Mouse (Mus musculus) adipocyte (in vitro differentiated cells): ENCODE data around the gene Adam15.
A peak's percentile ranks its signal among the peaks of the same experiment; 100 is the strongest.

Experiments
- DNase-seq: peaks from one replicate; pipeline ENCODE4 v3.0.0-alpha.2; 2016; ENCODE audit warnings: low spot score

Adam15 gene

GRCm38 (mm10) chr3:89383651-89384255 lies 34.0 kb upstream of the Adam15 start:
- DNase-seq, result no peak

- DNase-seq, result no peak
Measured at GRCm38 (mm10) chr3:89382950-89383349, 33.2 kb upstream of the Adam15 start.

- DNase-seq, result no peak
Measured at GRCm38 (mm10) chr3:89382033-89382882, 32.5 kb upstream of the Adam15 start.

- no peak for DNase-seq
Measured at GRCm38 (mm10) chr3:89381233-89381632, 31.4 kb upstream of the Adam15 start.

- no peak for DNase-seq
Measured at GRCm38 (mm10) chr3:89380711-89381110, 30.9 kb upstream of the Adam15 start.

- no peak for DNase-seq
Measured at GRCm38 (mm10) chr3:89380291-89380690, 30.5 kb upstream of the Adam15 start.

GRCm38 (mm10) chr3:89379388-89380131 lies 29.8 kb upstream of the Adam15 start:
- DNase-seq, result no peak

- peak; percentile 77 for DNase-seq
Measured at GRCm38 (mm10) chr3:89378394-89379067, 28.7 kb upstream of the Adam15 start.

- DNase-seq, result peak; percentile 37
Measured at GRCm38 (mm10) chr3:89377831-89378230, 28.0 kb upstream of the Adam15 start.

GRCm38 (mm10) chr3:89373581-89374231 lies 23.9 kb upstream of the Adam15 start:
- no peak for DNase-seq

GRCm38 (mm10) chr3:89367338-89367737 lies 17.5 kb upstream of the Adam15 start:
- DNase-seq, result peak; percentile 86

GRCm38 (mm10) chr3:89365486-89366414 lies 16.0 kb upstream of the Adam15 start:
- no peak for DNase-seq

GRCm38 (mm10) chr3:89365153-89365485 lies 15.3 kb upstream of the Adam15 start, which contains the start of gene Dcst1:
Dcst1 (minus strand) TSS chr3:89365253.
- no peak for DNase-seq

- no peak for DNase-seq
Measured at GRCm38 (mm10) chr3:89364631-89365030, 14.8 kb upstream of the Adam15 start.

GRCm38 (mm10) chr3:89361675-89362074 lies 11.9 kb upstream of the Adam15 start, which contains the start of gene Dcst2:
Dcst2 (plus strand) TSS chr3:89361975.
- DNase-seq, result no peak

- DNase-seq, result no peak
Measured at GRCm38 (mm10) chr3:89360237-89360636, 10.4 kb upstream of the Adam15 start.

GRCm38 (mm10) chr3:89359630-89360029 lies 9.8 kb upstream of the Adam15 start:
- DNase-seq, result peak; percentile 72

GRCm38 (mm10) chr3:89356029-89356428 lies 6.2 kb upstream of the Adam15 start:
- DNase-seq, result no peak

- DNase-seq, result no peak
Measured at GRCm38 (mm10) chr3:89355512-89355902, 5.7 kb upstream of the Adam15 start.

GRCm38 (mm10) chr3:89354816-89355511 lies 5.2 kb upstream of the Adam15 start:
- DNase-seq, result peak; percentile 93
